Mouse (Mus musculus) MEL (cell line): ENCODE results near the gene Phospho1.

Experiments used
- CHD2 ChIP-seq: IDR thresholded peaks from 2 replicates; pipeline ENCODE4 v1.6.1; 2011; ENCODE audit warnings: low read length, improper control_type of control experiment
- CTCF ChIP-seq, 3 experiments: IDR thresholded peaks in 2 of 3; conservative IDR thresholded peaks in 1 of 3; 2 replicates each; pipeline ENCODE4 v1.5.1; 2011 to 2012; ENCODE audit warnings: low read length in 3 of 3, low read depth in 2 of 3, mild to moderate bottlenecking in 2 of 3, improper control_type of control experiment in 1 of 3, inconsistent platforms in 1 of 3, mixed read lengths in 1 of 3, moderate library complexity in 1 of 3; ENCODE audit not compliant: control insufficient read depth in 1 of 3, insufficient read depth in 1 of 3, poor library complexity in 1 of 3, severe bottlenecking in 1 of 3
- EP300 ChIP-seq, 2 experiments: IDR thresholded peaks; 2 replicates each; pipeline ENCODE4 v1.6.1; 2011; ENCODE audit warnings: improper control_type of control experiment in 2 of 2, low read length in 2 of 2, low read depth in 1 of 2, mild to moderate bottlenecking in 1 of 2
- POLR2A ChIP-seq, 2 experiments: IDR thresholded peaks; 2 replicates each; pipeline ENCODE4 v1.6.1; 2011 to 2012; ENCODE audit warnings: low read length in 2 of 2, mild to moderate bottlenecking in 2 of 2, control low read depth in 1 of 2, improper control_type of control experiment in 1 of 2, low read depth in 1 of 2, moderate library complexity in 1 of 2; ENCODE audit not compliant: control insufficient read depth in 1 of 2, insufficient read depth in 1 of 2, poor library complexity in 1 of 2

GRCm38 (mm10) chr11:95836433-95836832, 12.1 kb downstream of the Phospho1 start:
- no peak for TF ChIP-seq EP300 (IDR thresholded peaks at IDR 0.05; ENCODE audit: low read depth in 1 of 2, low read length in 2 of 2)
- no peak for TF ChIP-seq POLR2A (IDR thresholded peaks at IDR 0.05; ENCODE audit: control insufficient read depth in 1 of 2, insufficient read depth in 1 of 2, low read depth in 1 of 2, low read length in 2 of 2, poor library complexity in 1 of 2)
- TF ChIP-seq CTCF (IDR thresholded peaks at IDR 0.05 in 2 of 3, conservative IDR thresholded peaks at IDR 0.05 in 1 of 3; ENCODE audit: control insufficient read depth in 1 of 3, insufficient read depth in 1 of 3, low read depth in 2 of 3, low read length in 3 of 3, poor library complexity in 1 of 3, severe bottlenecking in 1 of 3): no peak
- TF ChIP-seq CHD2: no peak
